Mouse (Mus musculus) gastrocnemius, postnatal 36 days (tissue): ENCODE measurements around the gene Sept9. TPM values are rescaled to one million over a fixed set of nuclear protein-coding genes. Genes with fewer than 3 reads are reported as not detected.
A peak's percentile ranks its signal among the peaks of the same experiment; 100 is the strongest.

ENCODE experiments used
- DNase-seq, 2 experiments: peaks; one replicate each; pipeline ENCODE4 v3.0.0; 2022
- intact Hi-C: fragments of 180-260 bp; cut with DNase I; formaldehyde crosslinking; loops from one replicate; pipeline ENCODE4 v1.15.1; 2025
- total RNA-seq, 2 experiments: library from RNA; stranded (reverse); gene quantifications; 2 replicates each; pipeline ENCODE4 v1.2.3; 2021

The Sept9 gene
- total RNA-seq, 2 experiments from 2014 or later, result 11.3 to 14.2 TPM

- DNase-seq, result no peak
- intact Hi-C loops, result no loop called here
Measured at GRCm38 (mm10) chr11:117305509-117306188, 106.2 kb downstream of the Sept9 start.

DNA sequence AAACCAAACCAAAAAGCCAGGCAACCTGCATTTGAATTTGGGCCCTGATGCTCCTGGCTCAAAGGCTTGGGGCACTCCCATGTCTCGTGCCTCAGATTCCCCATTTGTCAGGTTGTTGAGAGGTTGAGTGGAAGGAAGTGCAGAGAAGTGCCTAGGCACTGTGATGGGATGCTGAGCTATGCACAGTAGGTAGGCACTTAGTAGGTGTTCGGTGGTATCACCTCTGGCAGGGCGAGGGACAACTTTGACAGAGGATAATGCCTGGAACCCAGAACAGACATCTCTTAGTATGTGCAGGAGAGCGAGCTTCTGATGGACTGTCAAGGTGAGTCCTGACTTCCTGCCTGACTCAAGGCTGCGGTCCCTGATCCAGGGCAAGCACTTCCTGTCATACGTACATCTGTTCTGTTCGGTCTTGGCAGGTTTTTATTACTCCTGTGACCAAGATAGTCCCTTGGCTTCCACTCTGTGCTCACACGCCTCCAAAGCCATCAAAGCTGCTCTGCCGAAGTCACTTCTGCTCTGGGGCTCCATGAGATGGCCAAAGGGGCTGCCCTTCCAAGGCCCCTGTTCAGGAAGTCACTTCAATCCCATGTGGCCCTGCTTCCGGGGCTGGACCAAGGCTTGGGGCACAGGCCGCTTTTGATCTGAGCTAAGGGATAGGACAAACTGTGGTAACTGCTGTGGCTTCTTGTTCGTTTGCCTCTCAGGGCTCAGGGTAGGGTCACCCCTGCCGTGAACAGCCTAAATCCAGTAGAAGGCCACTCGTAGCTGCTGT lies 107.0 kb downstream of the Sept9 start:
- DNase-seq, result no peak
- intact Hi-C loops, result no loop called here

- DNase-seq, result no peak
- intact Hi-C loops, result loop anchor here (2.0 kb wide), 1 partner anchor 25 kb away; no protein-coding TSS in a partner anchor
Measured at GRCm38 (mm10) chr11:117307895-117308786, 108.7 kb downstream of the Sept9 start.

GRCm38 (mm10) chr11:117309108-117309917 lies 109.9 kb downstream of the Sept9 start:
- intact Hi-C loops, result loop anchor here (2.0 kb wide), 1 partner anchor 27 kb away; no protein-coding TSS in a partner anchor
- DNase-seq, result no peak

GRCm38 (mm10) chr11:117309918-117310287 lies 110.4 kb downstream of the Sept9 start:
- intact Hi-C loops, result loop anchor here (2.0 to 5.0 kb wide), 2 partner anchors 27 to 43 kb away; no protein-coding TSS in a partner anchor
- peak; percentile 75 to 78 for DNase-seq

- DNase-seq, result no peak
Measured at GRCm38 (mm10) chr11:117310341-117311107, 111.1 kb downstream of the Sept9 start.

GRCm38 (mm10) chr11:117311127-117311800 lies 111.8 kb downstream of the Sept9 start:
- intact Hi-C loops, result loop anchor here (5.0 kb wide), 1 partner anchor 44 kb away; no protein-coding TSS in a partner anchor
- DNase-seq, result peak; percentile 67 to 73

More at GRCm38 (mm10) chr11:117310341-117311107, 111.1 kb downstream of the Sept9 start:
- intact Hi-C loops, result loop anchor here (5.0 kb wide), 1 partner anchor 43 kb away; no protein-coding TSS in a partner anchor

- DNase-seq, result peak; percentile 78 to 79
Measured at GRCm38 (mm10) chr11:117312028-117312901, 112.8 kb downstream of the Sept9 start.

GRCm38 (mm10) chr11:117312936-117313335 lies 113.5 kb downstream of the Sept9 start:
- intact Hi-C loops, result loop anchor here (2.0 to 5.0 kb wide), 2 partner anchors 46 kb away; no protein-coding TSS in a partner anchor
- DNase-seq, result peak; percentile 59

More at GRCm38 (mm10) chr11:117312028-117312901, 112.8 kb downstream of the Sept9 start:
- intact Hi-C loops, result loop anchor here (2.0 to 5.0 kb wide), 2 partner anchors 45 to 47 kb away; no protein-coding TSS in a partner anchor

DNA sequence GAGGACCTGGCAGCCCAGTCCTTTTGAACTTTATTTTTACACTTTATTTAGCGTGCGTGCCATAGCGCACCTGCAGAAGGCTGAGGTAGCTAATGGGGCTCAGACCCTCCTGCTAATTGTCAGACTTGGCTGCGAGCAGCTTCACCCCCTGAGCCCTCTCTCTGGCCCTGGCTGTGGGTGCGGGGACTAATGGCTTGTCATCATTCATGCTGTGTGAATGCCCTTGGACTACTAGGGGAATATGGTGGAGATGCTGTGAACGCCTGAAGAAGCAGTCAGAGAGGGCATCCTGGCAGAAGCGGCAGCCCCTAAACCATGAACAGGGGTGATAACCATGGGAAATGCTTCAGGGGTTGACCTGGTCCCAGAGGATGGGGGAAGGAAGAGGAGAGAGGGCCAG lies 114.0 kb downstream of the Sept9 start:
- intact Hi-C loops, result loop anchor here (2.0 to 5.0 kb wide), 2 partner anchors 45 to 46 kb away; no protein-coding TSS in a partner anchor
- DNase-seq, result no peak

- no peak for DNase-seq
- intact Hi-C loops, result loop anchor here (5.0 kb wide), 1 partner anchor 47 kb away; no protein-coding TSS in a partner anchor
Measured at GRCm38 (mm10) chr11:117314026-117314425, 114.6 kb downstream of the Sept9 start.

GRCm38 (mm10) chr11:117314520-117314919 lies 115.1 kb downstream of the Sept9 start:
- intact Hi-C loops, result loop anchor here (5.0 kb wide), 1 partner anchor 47 kb away; no protein-coding TSS in a partner anchor
- no peak for DNase-seq

DNA sequence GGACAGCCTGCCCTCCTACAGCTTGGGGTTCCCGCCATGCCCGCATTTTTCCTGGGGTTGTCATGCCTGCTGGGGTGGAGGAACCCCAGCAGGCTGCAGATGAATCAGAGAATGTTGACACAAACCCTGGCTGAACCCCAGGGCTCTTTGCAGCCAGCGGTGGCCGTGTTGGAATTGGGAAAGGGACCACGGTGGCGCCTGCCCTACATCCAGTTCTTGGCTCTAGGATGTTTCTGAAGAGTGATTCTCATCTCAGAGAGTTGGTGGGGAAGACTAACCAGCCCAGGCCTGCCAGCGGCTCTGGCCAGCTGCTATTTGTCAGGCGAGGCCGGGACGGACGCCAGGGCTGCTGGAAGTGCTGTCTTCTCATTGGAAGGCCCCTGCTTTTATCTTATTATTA lies 115.8 kb downstream of the Sept9 start:
- intact Hi-C loops, result no loop called here
- peak in 1 of 2 experiments; percentile 60 for DNase-seq

GRCm38 (mm10) chr11:117316441-117317331 lies 117.2 kb downstream of the Sept9 start:
- no peak for DNase-seq
- intact Hi-C loops, result loop anchor here (2.0 kb wide), 1 partner anchor 78 kb away; no protein-coding TSS in a partner anchor

- intact Hi-C loops, result loop anchor here (2.0 kb wide), 1 partner anchor 79 kb away; no protein-coding TSS in a partner anchor
- DNase-seq, result peak; percentile 50 to 62
Measured at GRCm38 (mm10) chr11:117317429-117318101, 118.1 kb downstream of the Sept9 start.
